In the genomic region with DNA sequence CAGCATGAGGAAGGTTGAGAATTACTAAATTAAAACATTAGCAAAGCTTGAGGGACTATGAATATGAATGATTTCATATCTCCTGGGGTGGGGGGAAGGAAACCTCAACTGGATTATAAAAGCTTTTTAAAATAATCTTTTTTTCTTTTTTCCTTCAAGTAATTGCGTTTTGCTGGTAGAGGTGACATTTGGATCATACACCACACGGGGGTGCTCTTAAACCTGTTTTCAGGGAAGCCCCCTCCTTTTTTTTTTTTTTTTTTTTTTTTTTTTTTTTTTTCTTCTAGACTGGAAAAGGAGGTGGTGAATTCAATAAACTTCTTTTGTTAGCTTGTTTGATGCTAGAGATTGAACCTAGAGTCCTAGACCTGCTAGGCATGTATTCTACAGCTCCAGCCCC, we compare ENCODE assay signal across 8 mouse cellular contexts. TPM values are rescaled to one million over a fixed set of nuclear protein-coding genes. Genes with fewer than 3 reads are reported as not detected.
DNase-seq lines count a peak whose midpoint lies in the region; ATAC-seq and TF ChIP-seq lines count a peak whose summit lies in the region.

No protein-coding gene starts in this region.

- no peak overlapping the region for H3K4me3 ChIP-seq in heart, adult 2 months
- no peak overlapping the region for H3K4me3 ChIP-seq in midbrain, embryonic 10.5 days
- H3K4me3 ChIP-seq in midbrain, embryonic 15.5 days: no peak overlapping the region

- TF ChIP-seq CTCF in heart, adult 2 months (IDR thresholded peaks at IDR 0.05): peak; percentile 52

- H3K9ac ChIP-seq in heart, adult 2 months (ENCODE audit: low read depth, low read length): no peak overlapping the region
- no peak overlapping the region for H3K9ac ChIP-seq in midbrain, embryonic 15.5 days

- no peak overlapping the region for H3K27ac ChIP-seq in heart, adult 2 months
- no peak overlapping the region for H3K27ac ChIP-seq in midbrain, embryonic 10.5 days (replicated peaks)
- H3K27ac ChIP-seq in midbrain, embryonic 15.5 days: no peak overlapping the region

- no peaks in the 10 kb centered on the region for H3K79me2 ChIP-seq in heart, adult 2 months (replicated peaks; ENCODE audit: control insufficient read depth, insufficient read depth, low read length)

- TF ChIP-seq POLR2A in heart, adult 2 months (IDR thresholded peaks at IDR 0.05; ENCODE audit: insufficient read depth, low read depth, low read length): no peak

- WGBS in heart, adult 2 months: 17% methylated on average over 2 of the region's 2 CpGs
- WGBS in midbrain, embryonic 10.5 days: 13% methylated on average over 2 of the region's 2 CpGs
- WGBS in midbrain, embryonic 15.5 days: 7% methylated on average over 2 of the region's 2 CpGs

- intact Hi-C loops in heart, adult 2 months (cut with DNase I): loop anchor here (1.0 kb wide), 1 partner anchor 433 kb away; no protein-coding TSS in a partner anchor

- no peaks in the 10 kb centered on the region; the same call in 1 of the 2 replicates for H3K4me1 ChIP-seq in heart, adult 2 months (ENCODE audit: control insufficient read depth, insufficient read depth, low read length)
- H3K4me1 ChIP-seq in midbrain, embryonic 10.5 days: peaks cover 34% of the 10 kb centered on the region
- no peaks in the 10 kb centered on the region for H3K4me1 ChIP-seq in midbrain, embryonic 15.5 days

- no peak for DNase-seq in heart, adult 2 months
- no peak for DNase-seq in heart, adult 11 months
- DNase-seq in midbrain, embryonic 10.5 days (ENCODE audit: low spot score): peak; percentile 24
- DNase-seq in brain, embryonic 18.5 days (ENCODE audit: low read depth, low spot score): peak; percentile 56
- DNase-seq in retina, postnatal 1 day: peak; percentile 53
- no peak for DNase-seq in frontal cortex, postnatal 14 days (ENCODE audit: low spot score in 2 of 2)
- DNase-seq in T-cell, adult 2 months (ENCODE audit: low spot score): no peak

- H3K27me3 ChIP-seq in heart, adult 2 months (ENCODE audit: control insufficient read depth, insufficient read depth, low read length): no peaks in the 10 kb centered on the region
- H3K27me3 ChIP-seq in midbrain, embryonic 10.5 days (ENCODE audit: low read depth, poor library complexity, severe bottlenecking): peaks cover 33% of the 10 kb centered on the region
- H3K27me3 ChIP-seq in midbrain, embryonic 15.5 days (replicated peaks): no peaks in the 10 kb centered on the region

- ATAC-seq in midbrain, embryonic 15.5 days (replicated peaks): no peak

- H3K9me3 ChIP-seq in midbrain, embryonic 10.5 days (replicated peaks): no peaks in the 10 kb centered on the region
- H3K9me3 ChIP-seq in midbrain, embryonic 15.5 days: no peaks in the 10 kb centered on the region

- H3K36me3 ChIP-seq in heart, adult 2 months (ENCODE audit: control insufficient read depth, insufficient read depth, low read length): peaks cover 4% of the 10 kb centered on the region
- H3K36me3 ChIP-seq in midbrain, embryonic 10.5 days: peaks cover 22% of the 10 kb centered on the region
- H3K36me3 ChIP-seq in midbrain, embryonic 15.5 days (replicated peaks): 0 out of 2 replicates have a peak, but pooled peaks cover 5% of the 10 kb centered on the region

- no peak overlapping the region for H3K4me2 ChIP-seq in midbrain, embryonic 15.5 days

- no peak for TF ChIP-seq EP300 in heart, adult 2 months (IDR thresholded peaks at IDR 0.05; ENCODE audit: insufficient read depth, low read depth, low read length)

RNA-seq across cellular contexts. Expression of a gene that starts 9.3 kb away (rescaled TPM):
- 10 to 100 TPM; 22.6 to 29.1 TPM for total RNA-seq in heart, adult 2 months (2021)
- polyA plus RNA-seq in heart, adult 2 months (2012; rRNA removed): 6.7 and 10.2 TPM in 2 replicates
- 47.0 and 47.8 TPM in 2 replicates for polyA plus RNA-seq in midbrain, embryonic 10.5 days (2016; fragmentation: Nextera tagmentation; extraction: Ambion mirVana)
- polyA plus RNA-seq in midbrain, embryonic 15.5 days (2015; fragmentation: Nextera tagmentation; extraction: Ambion mirVana): 59.5 and 60.8 TPM in 2 replicates

RNA-seq across cellular contexts. Expression of a gene that starts 9.8 kb away (rescaled TPM):
- total RNA-seq in heart, adult 2 months (2021): not detected
- polyA plus RNA-seq in heart, adult 2 months (2012; rRNA removed): 0.12 and 0.64 TPM in 2 replicates
- polyA plus RNA-seq in midbrain, embryonic 10.5 days (2016; fragmentation: Nextera tagmentation; extraction: Ambion mirVana): 0.56 and 0.78 TPM in 2 replicates
- polyA plus RNA-seq in midbrain, embryonic 15.5 days (2015; fragmentation: Nextera tagmentation; extraction: Ambion mirVana): 5.0 and 5.1 TPM in 2 replicates

RNA-seq across cellular contexts. Expression of a gene that starts 53.3 kb away (rescaled TPM):
- total RNA-seq in heart, adult 2 months (2021): 1 to 10 TPM; 1.6 to 1.7 TPM
- 1.1 and 1.4 TPM in 2 replicates for polyA plus RNA-seq in heart, adult 2 months (2012; rRNA removed)
- polyA plus RNA-seq in midbrain, embryonic 10.5 days (2016; fragmentation: Nextera tagmentation; extraction: Ambion mirVana): 0.62 and 1.3 TPM in 2 replicates
- 0.31 and 0.33 TPM in 2 replicates for polyA plus RNA-seq in midbrain, embryonic 15.5 days (2015; fragmentation: Nextera tagmentation; extraction: Ambion mirVana)

Comparison
In these comparisons a context has a peak if more than half of its experiments do, and no peak if none do; other contexts are left out.
1. DNase-seq: peak in midbrain, embryonic 10.5 days (single experiment), brain, embryonic 18.5 days (single experiment) and retina, postnatal 1 day (single experiment); none in heart, adult 2 months (0 of 2), heart, adult 11 months (single experiment), frontal cortex, postnatal 14 days (0 of 2) and T-cell, adult 2 months (single experiment).